Mouse (Mus musculus) kidney, embryonic 14.5 days (tissue): Measurements from ENCODE around the gene Zfand4. TPM values are rescaled to one million over a fixed set of nuclear protein-coding genes. Genes with fewer than 3 reads are reported as not detected.
"Not testable (repeated sequence)": the region's sequence is repeated elsewhere in the genome, so short reads cannot be mapped to it uniquely, and the experiment has no call there.

ENCODE experiments used
- ATAC-seq: fragments of 200-750 bp; cut with Nextera tagmentation; 2 replicates; pipeline ENCODE4 v1.8.0; 2017; ENCODE audit warnings: moderate number of reproducible peaks, mild to moderate bottlenecking, moderate TSS enrichment, moderate library complexity; ENCODE audit not compliant: low FRiP score, low TSS enrichment
- H3K27ac ChIP-seq: fragments of 300-500 bp; sonication (generic); 2 replicates; pipeline ENCODE4 v1.5.1; 2014; ENCODE audit warnings: low read depth, mild to moderate bottlenecking, low read length, moderate library complexity, mixed read lengths
- H3K27me3 ChIP-seq: fragments of 300-500 bp; sonication (generic); 2 replicates; pipeline ENCODE4 v1.6.1; 2014; ENCODE audit warnings: mild to moderate bottlenecking, low read length; ENCODE audit not compliant: control insufficient read depth, insufficient read depth
- H3K36me3 ChIP-seq: fragments of 300-500 bp; sonication (generic); 2 replicates; pipeline ENCODE4 v1.6.1; 2014; ENCODE audit warnings: low read length, mixed read lengths; ENCODE audit not compliant: control insufficient read depth, insufficient read depth
- H3K4me1 ChIP-seq: fragments of 300-500 bp; sonication (generic); 2 replicates; pipeline ENCODE4 v1.6.1; 2014; ENCODE audit warnings: low read length, mixed read lengths; ENCODE audit not compliant: control insufficient read depth, insufficient read depth
- H3K4me2 ChIP-seq: fragments of 300-500 bp; sonication (generic); replicated peaks from 2 replicates; pipeline ENCODE4 v1.6.1; 2014; ENCODE audit warnings: low read depth, mild to moderate bottlenecking, low read length
- H3K4me3 ChIP-seq: fragments of 300-500 bp; sonication (generic); 2 replicates; pipeline ENCODE4 v1.5.1; 2014; ENCODE audit warnings: mild to moderate bottlenecking, low read length
- H3K9ac ChIP-seq: fragments of 300-500 bp; sonication (generic); 2 replicates; pipeline ENCODE4 v1.6.1; 2014; ENCODE audit warnings: low read depth, mild to moderate bottlenecking, low read length, moderate library complexity
- H3K9me3 ChIP-seq: fragments of 300-500 bp; sonication (generic); 2 replicates; pipeline ENCODE4 v1.6.1; 2016; ENCODE audit warnings: low read length; ENCODE audit not compliant: control insufficient read depth
- WGBS: fragments of 180-500 bp; shearing (Covaris S2); extraction: QIAGEN DNeasy Blood & Tissue Kit; methylation state at CpG from one replicate; pipeline ENCODE4 v1.1.7; 2014; 5-methylcytosine and 5-hydroxymethylcytosine counted together
- polyA plus RNA-seq: library from polyadenylated mRNA; unstranded; fragments of >200 nt; fragmentation: Nextera tagmentation; extraction: Ambion mirVana; gene quantifications from 2 replicates; pipeline ENCODE4 v1.2.1, GENCODE M21; 2014

The Zfand4 gene
- polyA plus RNA-seq, 1 experiment from 2014 or later: 8.3 TPM

DNA sequence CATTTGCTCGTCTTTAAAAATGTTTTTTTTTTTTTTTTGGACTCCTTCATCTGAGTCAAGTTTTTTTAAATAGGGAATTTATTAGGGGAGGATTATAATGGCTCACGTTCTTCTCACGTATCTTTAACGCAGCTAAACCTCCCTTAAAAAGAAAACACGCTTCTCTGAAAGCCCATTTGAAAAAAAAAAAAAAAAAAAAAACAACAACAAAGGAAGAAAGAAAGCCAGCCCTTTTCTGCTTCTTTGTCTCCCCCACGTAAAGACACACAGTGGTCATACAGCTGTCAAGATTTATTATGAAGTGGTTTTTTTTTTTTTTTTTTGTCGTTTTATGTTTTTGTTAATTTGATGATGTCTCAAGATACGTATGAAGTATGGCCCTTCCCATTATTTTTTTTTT, 74.5 kb downstream of the Zfand4 start:
- H3K4me3 ChIP-seq: peak overlapping the region; percentile 91
- 11% methylated on average over 8 of the region's 8 CpGs for WGBS
- H3K9ac ChIP-seq: peak overlapping the region; percentile 81
- no peaks in the 10 kb centered on the region for H3K27me3 ChIP-seq
- H3K9me3 ChIP-seq: no peaks in the 10 kb centered on the region
- no peak for ATAC-seq
- H3K4me2 ChIP-seq: peak overlapping the region; percentile 57
- peaks cover 5% of the 10 kb centered on the region; the same call in 1 of the 2 replicates for H3K4me1 ChIP-seq
- H3K27ac ChIP-seq: no peak overlapping the region
- no peaks in the 10 kb centered on the region for H3K36me3 ChIP-seq

DNA sequence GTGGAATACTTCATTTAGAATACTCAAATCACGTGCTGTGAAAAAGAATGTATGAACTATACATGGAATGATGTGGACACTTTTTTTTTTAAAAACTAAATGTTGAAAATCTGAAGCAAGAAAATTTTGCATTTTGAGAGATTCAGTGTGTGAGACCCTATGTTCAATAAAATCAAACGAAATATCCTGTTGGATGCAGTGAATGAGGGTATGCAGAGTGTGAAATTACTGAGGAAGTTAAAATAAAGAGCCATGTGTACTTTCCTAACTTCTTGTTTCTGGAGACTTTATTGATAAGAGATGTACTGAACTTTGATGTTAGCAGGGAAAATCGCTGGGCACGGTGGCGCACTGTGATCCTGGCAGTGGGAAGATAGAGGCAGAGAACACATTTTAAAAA, 75.1 kb downstream of the Zfand4 start:
- peaks cover 5% of the 10 kb centered on the region; the same call in 1 of the 2 replicates for H3K4me1 ChIP-seq
- H3K9ac ChIP-seq: no peak overlapping the region
- H3K36me3 ChIP-seq: no peaks in the 10 kb centered on the region
- H3K9me3 ChIP-seq: no peaks in the 10 kb centered on the region
- peak overlapping the region; percentile 57; the same call in 1 of the 2 replicates for H3K4me2 ChIP-seq
- H3K4me3 ChIP-seq: peak overlapping the region; percentile 91; the same call in 1 of the 2 replicates
- ATAC-seq: no peak
- no peaks in the 10 kb centered on the region for H3K27me3 ChIP-seq
- 85% methylated on average over 5 of the region's 5 CpGs for WGBS
- no peak overlapping the region for H3K27ac ChIP-seq

DNA sequence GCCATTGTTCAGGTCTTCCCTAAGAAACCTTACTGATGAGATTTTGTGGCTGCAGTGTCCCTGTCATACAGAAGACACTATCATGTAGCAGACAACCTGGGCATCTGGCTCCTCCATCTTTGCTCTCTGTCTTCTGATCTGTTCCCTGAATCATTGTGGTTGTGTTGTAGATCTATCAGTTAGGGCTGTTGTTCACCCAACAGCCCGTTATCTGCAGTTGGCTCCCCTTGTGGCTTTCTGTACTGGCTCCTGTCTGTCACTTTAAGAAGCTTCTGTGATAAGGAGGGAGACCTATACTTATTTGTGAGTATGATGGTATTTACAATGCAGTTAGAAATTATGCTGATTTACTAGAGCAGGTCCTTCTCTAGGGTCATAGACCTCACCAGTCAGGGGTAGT, 76.5 kb downstream of the Zfand4 start:
- no peak overlapping the region for H3K9ac ChIP-seq
- H3K4me2 ChIP-seq: no peak overlapping the region
- H3K36me3 ChIP-seq: no peaks in the 10 kb centered on the region
- H3K4me3 ChIP-seq: no peak overlapping the region
- WGBS: 89% methylated on average over 1 of the region's 1 CpGs
- ATAC-seq: no peak
- H3K9me3 ChIP-seq: no peaks in the 10 kb centered on the region
- H3K4me1 ChIP-seq: peaks cover 5% of the 10 kb centered on the region; the same call in 1 of the 2 replicates
- H3K27me3 ChIP-seq: no peaks in the 10 kb centered on the region
- no peak overlapping the region for H3K27ac ChIP-seq

DNA sequence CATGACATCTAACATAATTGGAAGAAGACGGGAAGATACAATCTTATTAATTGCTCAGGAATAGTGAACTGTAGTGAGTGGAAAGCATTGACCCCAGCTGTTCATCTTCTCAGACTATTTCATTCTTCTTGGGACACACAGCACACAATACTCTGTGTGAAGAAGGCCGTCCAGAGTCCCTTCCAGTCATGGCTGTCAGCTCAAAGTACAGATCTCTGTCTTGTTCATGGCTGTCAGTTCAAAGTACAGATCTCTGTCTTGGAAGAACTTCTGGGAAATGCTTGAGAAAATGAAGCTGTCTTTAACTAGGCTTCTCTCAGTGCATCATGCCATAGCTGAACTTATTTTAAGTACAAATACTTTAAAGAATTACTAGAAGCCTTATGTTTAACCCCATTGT, 83.9 kb downstream of the Zfand4 start:
- no peak for ATAC-seq
- H3K4me3 ChIP-seq: no peak overlapping the region
- H3K36me3 ChIP-seq: no peaks in the 10 kb centered on the region
- H3K4me1 ChIP-seq: no peaks in the 10 kb centered on the region
- no peak overlapping the region for H3K9ac ChIP-seq
- 88% methylated on average over 2 of the region's 2 CpGs for WGBS
- H3K27ac ChIP-seq: no peak overlapping the region
- H3K27me3 ChIP-seq: no peaks in the 10 kb centered on the region
- H3K4me2 ChIP-seq: no peak overlapping the region
- H3K9me3 ChIP-seq: no peaks in the 10 kb centered on the region

DNA sequence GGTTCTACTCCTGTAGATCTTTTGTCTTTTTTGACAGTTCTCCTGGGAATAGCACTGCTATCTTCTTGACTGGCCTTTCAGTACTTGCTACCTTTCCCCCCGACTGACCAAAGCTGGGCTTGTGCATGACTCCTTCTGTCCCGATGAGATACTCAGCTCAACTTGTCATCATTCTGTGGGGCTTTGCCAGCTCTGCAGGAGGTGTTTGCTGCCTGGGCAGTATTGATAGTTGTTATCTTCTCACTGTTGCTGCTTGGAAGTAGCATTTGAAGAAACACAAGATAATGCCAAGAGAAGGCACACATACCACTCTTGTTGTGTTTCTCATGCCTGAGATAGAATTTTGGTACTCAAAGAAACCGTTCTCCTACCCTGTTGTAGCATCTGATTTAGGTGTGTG, 86.0 kb downstream of the Zfand4 start:
- WGBS: 67% methylated on average over 3 of the region's 3 CpGs
- no peak for ATAC-seq

DNA sequence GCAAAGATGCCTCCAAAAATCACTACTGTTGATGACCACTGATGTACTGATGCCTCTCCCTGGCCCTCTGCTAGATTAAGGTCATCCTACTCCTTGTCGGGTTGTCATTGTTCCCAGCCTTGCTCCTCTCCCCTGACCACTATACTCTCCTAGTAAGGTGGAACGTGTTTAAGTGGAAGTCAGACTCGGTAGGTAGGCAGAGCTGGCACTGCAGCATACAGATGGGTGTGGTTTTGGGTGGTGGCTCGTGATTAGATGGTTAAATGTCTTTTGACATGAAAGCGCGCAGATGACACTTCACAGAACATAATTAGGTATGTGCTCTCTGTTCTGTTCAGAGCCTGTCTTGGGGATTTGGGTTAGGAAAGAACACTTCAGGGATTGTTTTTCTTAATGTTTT, 86.6 kb downstream of the Zfand4 start:
- H3K9ac ChIP-seq: no peak overlapping the region
- no peak overlapping the region for H3K27ac ChIP-seq
- no peaks in the 10 kb centered on the region for H3K9me3 ChIP-seq
- no peaks in the 10 kb centered on the region for H3K4me1 ChIP-seq
- H3K4me3 ChIP-seq: no peak overlapping the region
- no peaks in the 10 kb centered on the region for H3K27me3 ChIP-seq
- no peak overlapping the region for H3K4me2 ChIP-seq
- ATAC-seq: no peak
- no peaks in the 10 kb centered on the region for H3K36me3 ChIP-seq
- WGBS: 83% methylated on average over 6 of the region's 6 CpGs

More for the DNA sequence above, 86.0 kb downstream of the Zfand4 start:
- Histone ChIP-seq H3K9me3 (no peaks in the 10 kb centered on the region), H3K27ac (no peak overlapping the region), H3K4me2 (no peak overlapping the region), H3K9ac (no peak overlapping the region), H3K36me3 (no peaks in the 10 kb centered on the region), H3K4me1 (no peaks in the 10 kb centered on the region), H3K27me3 (no peaks in the 10 kb centered on the region), H3K4me3 (no peak overlapping the region)

DNA sequence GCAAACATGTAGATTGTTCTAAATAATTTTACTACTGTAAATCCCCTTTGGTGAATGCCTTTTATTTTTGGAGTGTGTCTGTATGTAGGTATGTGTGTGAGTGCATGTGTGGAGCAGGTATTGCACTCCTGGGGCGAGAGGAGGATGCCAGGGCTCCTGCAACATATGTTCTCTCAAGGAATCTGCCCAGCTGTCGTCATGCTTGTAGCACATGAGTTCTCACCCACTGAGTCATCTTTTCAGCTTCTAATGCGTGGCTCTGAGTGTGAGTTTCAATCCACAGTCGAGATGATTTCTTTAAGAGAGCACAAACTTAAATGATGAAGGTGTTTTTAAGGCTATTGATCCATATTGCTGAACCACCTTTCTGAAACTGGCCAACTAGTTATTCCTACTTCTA, 87.5 kb downstream of the Zfand4 start:
- Histone ChIP-seq H3K27me3 (no peaks in the 10 kb centered on the region), H3K4me1 (no peaks in the 10 kb centered on the region), H3K4me3 (no peak overlapping the region), H3K27ac (no peak overlapping the region), H3K9ac (no peak overlapping the region), H3K9me3 (no peaks in the 10 kb centered on the region), H3K36me3 (no peaks in the 10 kb centered on the region), H3K4me2 (no peak overlapping the region)
- ATAC-seq: no peak
- WGBS: 79% methylated on average over 4 of the region's 4 CpGs

DNA sequence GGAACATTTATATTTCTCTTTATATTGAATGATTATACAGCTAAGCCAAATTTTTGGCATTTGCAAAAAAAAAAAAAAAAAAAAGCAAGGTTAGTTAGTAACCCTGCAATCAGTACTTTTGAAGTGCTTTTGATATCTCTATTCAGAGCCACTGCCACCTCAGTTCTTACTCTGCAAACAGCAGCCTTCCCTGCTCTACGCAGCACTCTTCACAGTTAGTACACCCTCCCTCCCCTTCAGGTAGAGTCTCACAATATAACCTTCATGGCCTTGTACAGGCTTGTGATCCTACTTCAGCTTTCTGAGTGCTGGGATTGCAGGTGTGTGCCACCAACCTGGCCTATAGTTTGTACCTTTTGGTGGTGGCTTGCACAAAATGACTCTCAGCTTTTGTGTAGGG, 89.4 kb downstream of the Zfand4 start:
- no peak overlapping the region for H3K27ac ChIP-seq
- H3K4me3 ChIP-seq: no peak overlapping the region
- no peak overlapping the region for H3K4me2 ChIP-seq
- WGBS: 97% methylated on average over 1 of the region's 1 CpGs
- H3K36me3 ChIP-seq: no peaks in the 10 kb centered on the region
- H3K4me1 ChIP-seq: no peaks in the 10 kb centered on the region
- no peak overlapping the region for H3K9ac ChIP-seq
- no peak for ATAC-seq
- H3K9me3 ChIP-seq: no peaks in the 10 kb centered on the region
- H3K27me3 ChIP-seq: no peaks in the 10 kb centered on the region

DNA sequence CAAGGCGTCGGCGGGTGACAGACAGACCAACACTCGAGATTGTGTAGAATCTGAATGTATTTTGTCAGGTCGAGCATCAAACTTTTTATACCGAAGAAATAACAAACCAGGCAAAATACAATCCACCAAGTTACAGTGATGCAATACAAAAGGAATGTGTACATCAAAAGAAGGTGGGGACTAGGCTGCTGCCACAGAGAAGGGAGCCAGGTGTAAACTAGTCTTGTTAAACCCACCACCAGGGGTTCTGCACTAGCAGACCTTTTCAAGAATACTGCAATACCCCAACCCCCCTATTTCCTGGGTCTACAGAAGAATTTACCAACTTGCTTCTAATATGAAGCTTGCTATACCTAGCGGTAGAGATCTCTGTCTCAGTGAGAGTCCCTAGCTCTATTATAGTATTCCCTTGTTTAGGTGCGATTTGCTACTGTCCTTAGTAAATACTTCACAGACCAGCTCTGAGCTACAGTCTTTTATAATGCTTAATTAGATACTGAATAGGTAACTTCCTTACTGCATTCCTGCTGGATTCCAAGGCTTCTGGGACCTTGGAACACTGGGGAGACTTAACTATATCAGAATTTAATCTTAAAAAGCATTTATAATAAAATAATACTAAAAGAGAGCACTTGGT, 92.4 kb downstream of the Zfand4 start:
- not testable (repeated sequence) for H3K4me1 ChIP-seq, H3K27ac ChIP-seq, H3K9ac ChIP-seq, H3K36me3 ChIP-seq, H3K27me3 ChIP-seq, ATAC-seq, H3K9me3 ChIP-seq, H3K4me3 ChIP-seq, H3K4me2 ChIP-seq
- WGBS: 71% methylated on average over 8 of the region's 8 CpGs
